Mouse (Mus musculus) erythroblast, embryonic 14.5 days (primary cell): ENCODE measurements at regions not wholly inside any gene's neighbourhood (a gene's known extent, or its start where the extent isn't known, plus 50 kb on each side); places are given as distances from the start of the nearest gene placed in this dataset.
"Not testable (repeated sequence)": the region's sequence is repeated elsewhere in the genome, so short reads cannot be mapped to it uniquely, and the experiment has no call there.

Source experiments
- H3K27me3 ChIP-seq: 2 replicates; pipeline ENCODE4 v1.6.1; 2012; ENCODE audit warnings: inconsistent platforms; ENCODE audit not compliant: control insufficient read depth
- H3K36me3 ChIP-seq: 2 replicates; pipeline ENCODE4 v1.6.1; 2012; ENCODE audit warnings: mild to moderate bottlenecking, inconsistent platforms; ENCODE audit not compliant: control insufficient read depth
- H3K4me1 ChIP-seq: 2 replicates; pipeline ENCODE4 v1.6.1; 2012; ENCODE audit warnings: inconsistent platforms; ENCODE audit not compliant: control insufficient read depth
- H3K4me3 ChIP-seq: replicated peaks from 2 replicates; pipeline ENCODE3; 2012; ENCODE audit warnings: moderate library complexity, mild to moderate bottlenecking, inconsistent platforms
- H3K9me3 ChIP-seq: 2 replicates; pipeline ENCODE4 v1.6.1; 2012; ENCODE audit warnings: low read length, inconsistent platforms, mixed read lengths; ENCODE audit not compliant: control insufficient read depth
- GATA1 ChIP-seq: IDR thresholded peaks from 2 replicates; pipeline ENCODE4 v1.6.1; 2012; ENCODE audit warnings: low read length, inconsistent platforms, mixed read lengths
- TAL1 ChIP-seq: IDR thresholded peaks from 3 replicates; pipeline ENCODE4 v1.6.1; 2012; ENCODE audit warnings: low read length, inconsistent platforms, mixed read lengths

DNA sequence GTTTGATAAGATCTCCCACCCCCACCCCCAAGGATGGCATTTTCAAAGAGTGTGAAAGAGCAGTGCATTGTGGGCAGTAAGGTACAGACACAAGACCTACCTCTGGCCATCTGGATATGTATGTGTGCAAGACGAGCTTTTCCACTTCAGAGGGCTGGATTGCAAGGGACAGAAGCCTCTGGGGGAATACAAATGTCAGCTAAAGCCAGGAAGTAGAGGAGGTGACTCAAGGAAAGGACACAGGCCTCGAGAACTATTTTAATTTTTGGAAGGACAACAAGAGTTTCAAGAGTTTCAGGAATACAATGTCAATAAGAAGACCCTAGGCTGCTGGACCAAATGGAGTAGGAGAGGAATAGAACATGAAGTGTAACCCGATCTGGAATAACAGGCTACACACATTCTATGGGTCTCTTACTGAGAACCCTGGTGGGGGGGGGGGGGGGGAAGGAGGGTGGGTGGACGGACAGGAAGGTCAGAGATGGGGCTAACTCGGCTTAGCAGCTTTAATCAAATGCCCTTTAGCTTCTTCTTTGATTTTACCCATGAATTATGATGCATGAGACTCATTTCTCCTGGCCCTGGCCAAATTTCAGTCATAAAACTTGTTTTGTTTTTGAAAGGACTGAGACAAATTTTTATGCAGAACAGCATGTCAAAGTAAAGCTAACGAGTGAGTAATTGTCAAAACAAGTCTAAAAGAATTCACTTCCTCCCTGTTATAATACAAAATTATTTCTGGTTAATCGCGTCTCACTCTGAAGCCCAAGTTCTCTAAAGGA is 91.4 kb upstream of the Cpsf6 start:
- Histone ChIP-seq H3K4me3 (no peak overlapping the region), H3K9me3 (peaks cover 3% of the 10 kb centered on the region), H3K27me3 (no peaks in the 10 kb centered on the region), H3K36me3 (no peaks in the 10 kb centered on the region), H3K4me1 (no peaks in the 10 kb centered on the region)
- no peak for TF ChIP-seq GATA1
- no peak for TF ChIP-seq TAL1

DNA sequence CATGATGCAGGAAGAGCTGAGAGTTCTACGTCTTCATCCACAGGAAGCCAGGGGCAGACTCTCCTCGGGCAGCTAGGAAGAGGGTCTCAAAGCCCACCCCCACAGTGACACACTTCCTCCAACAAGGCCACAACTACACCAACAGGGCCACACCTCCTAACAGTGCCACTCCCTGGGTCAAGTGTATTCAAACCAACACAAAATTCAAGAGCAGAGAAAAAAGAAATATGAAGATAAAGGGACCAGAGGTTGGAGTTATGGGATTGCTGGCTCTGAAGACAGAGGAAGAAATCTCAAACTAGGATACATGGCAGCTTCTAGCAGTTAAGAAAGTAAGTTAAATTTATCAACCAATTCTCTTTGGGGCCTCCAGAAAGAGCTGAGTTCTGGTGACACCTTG is 90.7 kb upstream of the Cpsf6 start:
- no peak overlapping the region for H3K4me3 ChIP-seq
- peaks cover 3% of the 10 kb centered on the region for H3K9me3 ChIP-seq
- H3K4me1 ChIP-seq, result no peaks in the 10 kb centered on the region
- no peaks in the 10 kb centered on the region for H3K27me3 ChIP-seq
- TF ChIP-seq TAL1 (no peak), GATA1 (no peak)
- H3K36me3 ChIP-seq, result no peaks in the 10 kb centered on the region

DNA sequence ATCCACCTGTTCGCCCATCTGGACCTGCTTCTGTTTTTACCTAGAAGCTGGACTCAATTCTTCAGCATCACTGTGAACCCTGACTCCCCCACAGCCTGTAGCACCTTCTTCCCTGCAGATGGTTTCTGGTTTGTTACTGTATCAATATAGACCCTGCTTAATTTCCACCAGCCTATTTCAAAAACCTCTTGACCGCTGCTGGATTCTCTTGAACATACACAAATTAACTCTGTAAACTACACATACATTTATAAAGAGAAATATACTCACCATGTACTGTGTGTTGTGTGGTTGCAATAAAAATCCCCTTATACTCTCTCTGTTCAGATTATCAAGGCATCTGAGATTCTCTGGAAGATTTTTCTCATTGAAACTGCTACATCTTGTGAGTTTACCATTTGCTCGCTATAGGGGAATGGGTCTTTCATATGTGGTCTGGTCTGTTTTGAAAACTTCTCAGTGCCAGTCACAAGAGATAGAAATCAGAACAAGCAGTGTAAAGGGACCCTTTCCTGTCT is 89.8 kb upstream of the Cpsf6 start:
- no peaks in the 10 kb centered on the region for H3K27me3 ChIP-seq
- peaks cover 3% of the 10 kb centered on the region for H3K9me3 ChIP-seq
- no peaks in the 10 kb centered on the region for H3K4me1 ChIP-seq
- no peak overlapping the region for H3K4me3 ChIP-seq
- no peak for TF ChIP-seq GATA1
- no peaks in the 10 kb centered on the region for H3K36me3 ChIP-seq

DNA sequence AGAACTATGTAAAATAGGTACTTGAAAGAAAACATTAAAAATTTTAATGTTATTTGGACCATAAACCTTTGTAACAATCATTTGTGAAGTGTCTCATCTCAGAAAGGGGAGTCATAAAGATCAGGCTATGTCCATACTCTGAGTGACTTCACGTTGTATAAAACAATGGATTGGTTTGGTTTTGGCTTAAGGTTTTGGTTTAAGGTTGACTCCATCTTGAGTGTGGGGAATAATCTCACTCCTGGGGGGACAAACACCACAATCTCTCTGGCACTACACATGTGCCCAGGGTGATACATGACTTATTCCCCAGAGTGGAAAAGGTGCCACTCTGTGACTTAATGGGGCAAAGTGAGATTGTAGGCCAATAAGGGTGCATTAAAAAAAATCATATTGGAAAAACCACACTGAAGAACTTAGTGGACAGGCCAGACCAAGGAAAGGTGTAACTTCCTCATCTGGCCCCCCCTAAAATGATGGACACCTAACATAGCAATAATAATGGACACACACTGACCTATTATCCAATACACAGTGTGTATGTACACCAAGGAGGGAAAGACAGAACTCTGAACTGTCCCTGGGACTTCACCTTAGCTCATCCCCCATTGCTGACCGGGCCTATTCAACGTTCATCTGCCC is 89.2 kb upstream of the Cpsf6 start:
- H3K4me3 ChIP-seq, result no peak overlapping the region
- no peaks in the 10 kb centered on the region for H3K27me3 ChIP-seq
- H3K36me3 ChIP-seq, result no peaks in the 10 kb centered on the region
- no peak for TF ChIP-seq TAL1
- TF ChIP-seq GATA1, result no peak
- peaks cover 2% of the 10 kb centered on the region for H3K9me3 ChIP-seq
- no peaks in the 10 kb centered on the region for H3K4me1 ChIP-seq

DNA sequence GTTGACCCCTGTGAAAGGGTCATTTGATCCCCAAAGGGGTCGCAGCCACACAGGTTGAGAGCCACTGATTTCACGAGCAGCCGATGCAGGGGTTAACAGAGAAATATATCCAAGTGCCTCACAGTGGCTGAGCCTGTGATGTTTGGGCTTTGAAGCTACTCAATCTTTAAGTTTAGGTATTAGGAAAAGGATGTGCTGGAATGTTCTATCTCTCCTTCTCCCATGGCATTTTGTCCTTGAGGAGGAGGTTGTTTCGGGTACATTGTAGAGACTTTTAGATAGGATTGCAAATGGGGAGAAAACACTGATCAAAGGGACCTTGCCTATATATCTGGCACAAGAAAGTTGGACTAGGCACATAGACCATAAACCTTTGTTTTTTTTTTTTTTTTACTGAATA is 88.6 kb upstream of the Cpsf6 start:
- Histone ChIP-seq H3K4me3 (no peak overlapping the region), H3K9me3 (no peaks in the 10 kb centered on the region), H3K4me1 (no peaks in the 10 kb centered on the region), H3K36me3 (no peaks in the 10 kb centered on the region), H3K27me3 (no peaks in the 10 kb centered on the region)
- no peak for TF ChIP-seq TAL1
- no peak for TF ChIP-seq GATA1

DNA sequence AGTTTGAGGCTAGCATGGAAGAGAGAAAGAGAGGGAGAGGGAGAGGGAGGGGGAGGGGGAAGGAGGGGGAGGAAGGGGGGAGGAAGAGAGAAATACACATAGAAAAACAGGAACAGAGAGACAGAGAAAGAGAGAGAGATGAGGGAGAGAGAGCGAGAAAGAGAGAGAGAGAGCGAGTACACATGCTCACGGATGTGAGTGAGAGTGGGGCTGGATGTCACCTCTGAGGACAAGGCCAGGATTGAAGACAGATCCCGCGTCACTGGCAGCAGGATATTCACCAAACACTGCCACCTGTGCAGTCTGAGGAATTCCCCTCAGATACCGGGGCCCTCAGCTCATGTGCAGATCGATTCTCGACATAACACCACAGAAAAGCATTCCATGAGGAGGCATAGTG is 87.3 kb upstream of the Cpsf6 start:
- H3K36me3 ChIP-seq, result no peaks in the 10 kb centered on the region
- no peak for TF ChIP-seq TAL1
- TF ChIP-seq GATA1, result no peak
- H3K27me3 ChIP-seq, result no peaks in the 10 kb centered on the region
- H3K4me3 ChIP-seq, result no peak overlapping the region
- peaks cover under 1% of the 10 kb centered on the region; the same call in 1 of the 2 replicates for H3K4me1 ChIP-seq
- no peaks in the 10 kb centered on the region for H3K9me3 ChIP-seq

DNA sequence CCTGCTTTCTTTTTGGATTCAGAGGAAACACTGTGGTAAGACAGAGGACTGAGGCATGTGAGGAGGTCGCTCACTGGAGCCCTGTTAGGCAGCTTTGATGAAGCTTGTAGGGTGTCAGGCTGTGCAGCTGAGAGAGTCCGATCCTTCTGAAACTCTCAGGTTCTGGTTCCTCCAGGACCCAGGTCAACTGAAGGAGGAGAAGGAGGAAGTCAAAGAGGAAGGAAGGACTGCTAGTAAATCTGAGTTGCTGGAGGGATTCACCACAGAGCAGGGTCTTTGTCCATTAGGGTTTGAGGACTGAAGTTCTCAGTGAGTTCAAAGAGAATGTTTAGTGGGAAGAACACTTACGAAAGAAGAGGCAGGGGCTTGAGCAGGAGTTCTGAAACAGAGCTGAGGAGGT is 86.6 kb upstream of the Cpsf6 start:
- Histone ChIP-seq H3K9me3 (no peaks in the 10 kb centered on the region), H3K4me3 (no peak overlapping the region), H3K27me3 (no peaks in the 10 kb centered on the region), H3K4me1 (peaks cover 2% of the 10 kb centered on the region; the same call in 1 of the 2 replicates), H3K36me3 (no peaks in the 10 kb centered on the region)
- TF ChIP-seq GATA1 (no peak), TAL1 (no peak)

DNA sequence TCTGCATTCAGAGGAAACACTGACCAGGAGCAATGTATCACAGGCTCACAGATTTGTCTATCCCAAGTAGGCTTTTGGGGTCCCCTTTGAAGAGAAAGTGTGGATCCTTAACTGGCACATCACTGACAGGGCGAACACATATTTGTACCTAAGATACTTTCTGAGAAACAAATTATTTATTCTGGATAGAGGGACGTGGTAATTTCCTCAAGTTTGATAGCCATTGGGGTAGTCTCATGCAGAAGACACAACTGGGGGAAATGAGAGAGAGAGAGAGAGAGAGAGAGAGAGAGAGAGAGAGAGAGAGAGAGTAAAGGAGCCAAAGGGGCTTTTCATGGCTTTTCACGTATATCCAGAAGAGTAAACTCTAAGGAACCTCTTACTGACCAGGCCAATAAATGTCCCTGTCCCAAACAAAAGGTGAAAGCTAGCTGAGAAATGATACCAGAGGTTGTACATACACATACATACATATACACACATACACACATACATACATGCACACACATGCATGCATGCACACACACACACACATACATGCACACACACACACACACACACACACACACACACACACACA is 85.9 kb upstream of the Cpsf6 start:
- no peak overlapping the region for H3K4me3 ChIP-seq
- no peaks in the 10 kb centered on the region for H3K36me3 ChIP-seq
- no peak for TF ChIP-seq TAL1
- TF ChIP-seq GATA1, result no peak
- H3K4me1 ChIP-seq, result peaks cover 2% of the 10 kb centered on the region; the same call in 1 of the 2 replicates
- H3K27me3 ChIP-seq, result no peaks in the 10 kb centered on the region
- H3K9me3 ChIP-seq, result no peaks in the 10 kb centered on the region

DNA sequence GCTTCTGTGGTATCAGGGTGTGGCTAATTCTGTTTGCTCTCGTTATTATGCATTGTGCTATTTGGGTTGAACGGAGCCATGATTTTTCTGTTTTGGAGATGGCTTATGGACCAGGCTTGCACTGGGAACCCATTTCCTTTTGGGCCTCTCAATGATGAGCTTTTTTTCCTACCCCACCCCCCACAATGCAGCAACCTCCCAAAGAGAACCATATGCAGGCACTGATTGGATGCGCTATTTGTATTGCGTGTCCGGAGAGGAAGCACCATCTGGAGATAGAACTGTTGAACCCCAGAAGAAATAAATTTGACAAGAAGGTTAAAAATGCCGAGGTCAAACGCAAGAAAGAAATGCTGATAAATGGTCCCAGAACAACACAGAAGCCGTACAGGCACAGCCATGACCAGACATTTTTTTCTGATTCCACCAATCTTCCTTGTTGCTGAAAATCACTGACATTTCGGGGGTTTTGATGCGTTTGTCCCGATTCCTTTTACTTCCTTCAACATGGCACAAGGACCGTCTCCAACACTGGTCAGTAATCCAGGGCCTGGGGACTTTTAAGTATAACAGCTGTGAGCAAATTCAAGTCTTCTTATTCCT is 85.3 kb upstream of the Cpsf6 start:
- Histone ChIP-seq H3K36me3 (no peaks in the 10 kb centered on the region), H3K9me3 (no peaks in the 10 kb centered on the region), H3K4me3 (no peak overlapping the region), H3K27me3 (no peaks in the 10 kb centered on the region), H3K4me1 (peaks cover 2% of the 10 kb centered on the region; the same call in 1 of the 2 replicates)
- TF ChIP-seq GATA1 (no peak), TAL1 (no peak)

DNA sequence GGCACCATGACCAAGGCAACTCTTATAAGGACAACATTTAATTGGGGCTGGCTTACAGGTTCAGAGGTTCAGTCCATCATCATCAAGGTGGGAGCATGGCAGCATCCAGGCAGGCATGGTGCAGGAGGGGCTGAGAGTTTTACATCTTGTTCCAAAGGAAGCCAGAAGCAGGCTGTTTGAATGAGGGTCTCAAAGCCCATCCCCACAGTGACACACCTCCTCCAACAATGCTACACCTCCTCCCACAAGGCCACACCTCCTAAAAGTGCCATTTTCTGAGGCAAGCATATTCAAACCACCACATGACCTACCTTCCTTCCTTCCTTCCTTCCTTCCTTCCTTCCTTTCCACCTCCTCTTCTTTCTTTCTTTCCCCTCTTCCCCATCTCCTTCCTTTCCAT is 84.5 kb upstream of the Cpsf6 start:
- not testable (repeated sequence) for H3K27me3 ChIP-seq, H3K36me3 ChIP-seq, H3K4me3 ChIP-seq, H3K9me3 ChIP-seq, H3K4me1 ChIP-seq
